Mouse (Mus musculus) left cerebral cortex, postnatal 14 days (tissue): ENCODE data around the gene Chst3. TPM values are rescaled to one million over a fixed set of nuclear protein-coding genes. Genes with fewer than 3 reads are reported as not detected.
A peak's percentile ranks its signal among the peaks of the same experiment; 100 is the strongest.
"Not testable (repeated sequence)": the region's sequence is repeated elsewhere in the genome, so short reads cannot be mapped to it uniquely, and the experiment has no call there.

Source experiments
- DNase-seq, 2 experiments: peaks; one replicate each; pipeline ENCODE4 v3.0.0; 2021 to 2022; ENCODE audit warnings: low spot score in 2 of 2, mixed read lengths in 1 of 2
- intact Hi-C: fragments of 180-260 bp; cut with DNase I; formaldehyde crosslinking; loops from one replicate; pipeline ENCODE4 v1.15.1; 2025
- total RNA-seq, 2 experiments: library from RNA; stranded (reverse); gene quantifications; 2 replicates each; pipeline ENCODE4 v1.2.3; 2021

Chst3 gene
- total RNA-seq, 2 experiments from 2014 or later, result 2.2 to 2.6 TPM

DNA sequence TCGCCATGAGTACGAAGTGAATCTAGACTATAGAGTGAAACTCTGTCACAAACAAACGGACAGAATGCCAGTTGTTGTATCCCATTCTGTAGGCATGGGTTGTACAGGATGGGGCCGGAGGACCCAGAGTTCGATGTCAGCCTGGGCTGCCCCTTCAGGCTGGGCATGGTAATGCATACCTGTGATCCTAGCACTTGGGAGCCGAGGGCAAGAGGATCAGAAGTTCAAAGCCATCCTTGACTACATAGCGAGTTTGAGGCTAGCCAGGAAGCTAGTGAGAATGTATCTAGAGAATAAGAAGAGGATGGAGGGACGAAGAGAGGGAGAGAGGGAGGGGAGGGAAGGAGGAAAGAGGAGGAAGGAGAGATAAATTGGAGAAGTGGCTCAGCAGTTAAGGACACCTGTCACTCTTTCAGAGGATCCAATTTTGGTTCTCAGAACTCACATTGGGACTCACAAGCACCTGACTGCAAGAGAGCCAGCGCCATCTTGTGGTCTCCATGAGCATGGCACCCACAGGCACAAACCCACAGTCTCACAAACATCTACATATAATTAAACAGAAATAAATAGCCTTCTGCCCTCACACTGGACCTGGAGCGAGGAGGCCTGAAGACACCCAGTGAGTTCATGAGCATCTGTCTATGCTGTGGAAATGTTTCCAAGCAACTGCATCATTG, 18.6 kb upstream of the Chst3 start:
- DNase-seq, result peak; percentile 67
- intact Hi-C loops, result loop anchor here (2.0 kb wide), 1 partner anchor 47 kb away; no protein-coding TSS in a partner anchor

- DNase-seq, intact Hi-C loops: not testable (repeated sequence)
Measured at GRCm38 (mm10) chr10:60235876-60236275, 16.8 kb upstream of the Chst3 start.

- DNase-seq, result no peak
- intact Hi-C loops, result no loop called here
Measured at GRCm38 (mm10) chr10:60234006-60234405, 14.9 kb upstream of the Chst3 start.

GRCm38 (mm10) chr10:60230321-60231088, 11.4 kb upstream of the Chst3 start:
- intact Hi-C loops, result no loop called here
- DNase-seq, result no peak

DNA sequence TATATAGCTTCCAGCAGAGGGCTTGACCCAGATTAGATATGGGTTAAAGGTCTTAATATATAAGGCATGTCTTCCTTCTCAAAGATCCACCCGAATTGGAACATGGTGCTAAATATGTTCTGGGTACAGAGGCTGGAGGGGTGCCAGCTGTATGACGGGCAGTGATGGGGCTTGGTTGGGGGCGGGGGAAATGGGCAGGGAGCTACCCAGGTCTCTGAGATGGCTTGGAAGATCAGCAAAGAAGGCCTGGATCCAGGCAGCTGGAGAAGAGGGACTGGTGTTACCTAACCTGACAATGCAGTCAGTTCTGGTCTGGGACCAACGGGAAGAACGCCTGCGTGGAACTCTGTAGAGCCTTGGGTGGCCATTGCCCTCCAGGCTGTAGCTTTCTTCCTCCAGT, 10.1 kb upstream of the Chst3 start:
- intact Hi-C loops, result no loop called here

GRCm38 (mm10) chr10:60227666-60228065, 8.6 kb upstream of the Chst3 start:
- DNase-seq, result no peak
- intact Hi-C loops, result no loop called here

More for the DNA sequence above, 10.1 kb upstream of the Chst3 start:
- no peak for DNase-seq

- intact Hi-C loops, result no loop called here
- no peak for DNase-seq
Measured at GRCm38 (mm10) chr10:60224601-60225000, 5.5 kb upstream of the Chst3 start.

DNA sequence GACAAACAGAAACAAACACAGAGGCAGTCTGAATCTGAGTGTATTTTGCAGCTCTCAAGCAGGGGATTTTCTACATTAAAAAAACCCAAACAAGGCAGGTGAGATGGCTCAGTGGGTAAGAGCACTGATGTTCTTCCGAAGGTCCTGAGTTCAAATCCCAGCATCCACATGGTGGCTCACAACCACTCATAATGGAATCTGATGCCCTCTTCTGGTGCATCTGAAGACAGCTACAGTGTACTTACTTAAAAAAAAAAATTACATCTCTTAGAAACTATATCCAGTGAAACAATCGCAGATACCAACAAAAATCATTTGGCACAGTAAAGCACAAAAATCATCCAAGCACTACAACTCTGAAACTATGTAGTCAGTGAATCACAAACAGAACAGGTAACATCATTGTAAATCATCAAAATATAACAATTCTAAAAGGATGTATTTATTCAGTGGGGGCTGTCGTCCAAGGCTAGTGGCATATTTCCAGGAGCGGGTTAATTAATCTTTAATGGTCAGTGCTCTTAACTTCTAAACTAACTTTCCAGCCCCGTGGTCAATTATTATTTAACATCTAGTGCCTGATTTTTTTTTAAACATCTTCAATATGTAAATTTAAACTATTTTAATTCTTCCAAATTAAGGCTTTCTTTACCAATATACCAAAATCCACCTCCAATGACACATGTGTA, 2.7 kb upstream of the Chst3 start:
- DNase-seq, intact Hi-C loops: not testable (repeated sequence)

DNA sequence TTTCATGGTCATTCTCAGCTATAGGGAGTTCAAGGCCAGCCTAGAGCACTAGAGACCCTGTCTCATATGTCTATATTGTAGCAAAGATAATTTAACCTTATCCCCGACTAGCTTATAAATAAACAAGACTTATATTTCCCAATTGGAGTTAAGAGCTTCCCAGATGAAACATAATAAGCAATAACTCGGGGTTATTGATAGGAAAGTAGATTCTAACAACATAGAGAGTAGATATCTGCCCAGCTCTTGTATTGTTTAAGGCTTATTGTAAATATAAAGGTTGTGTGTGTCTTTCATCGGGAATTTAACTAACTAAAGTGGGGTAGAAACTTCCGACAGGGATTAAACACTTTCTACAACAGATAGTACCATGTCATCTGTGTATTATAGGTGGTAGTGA, 1.5 kb upstream of the Chst3 start:
- DNase-seq, result no peak
- intact Hi-C loops, result no loop called here

- DNase-seq, result no peak
Measured at GRCm38 (mm10) chr10:60220042-60220523, 1.0 kb upstream of the Chst3 start.

DNA sequence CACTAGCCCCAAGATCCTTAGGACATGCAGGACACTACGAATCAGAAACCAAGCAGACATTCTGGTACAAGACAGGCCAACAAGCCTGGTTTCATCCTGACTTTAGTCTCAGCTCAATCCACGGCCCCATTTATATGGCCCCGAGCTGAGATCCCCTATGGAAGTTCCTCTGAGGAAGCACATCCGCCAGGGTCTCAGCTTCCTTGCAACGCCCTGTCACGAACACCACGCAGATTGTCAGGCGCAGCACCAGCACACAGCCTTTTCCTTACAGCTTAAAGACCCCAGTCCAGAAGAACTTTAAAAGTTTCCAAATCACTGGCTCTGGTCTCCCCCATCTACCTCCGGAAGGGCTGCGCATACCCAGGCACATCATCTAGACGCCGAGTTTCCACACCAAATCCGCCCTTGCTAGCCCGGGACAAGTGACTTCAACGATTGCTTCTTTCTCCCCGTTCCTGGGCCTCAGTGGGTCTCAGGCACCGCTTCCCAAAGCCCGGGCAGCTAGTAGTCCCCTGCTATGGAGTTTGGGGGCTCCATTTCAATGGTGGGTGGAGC, 948 bp downstream of the Chst3 start:
- intact Hi-C loops, result no loop called here
- DNase-seq, result no peak

More at GRCm38 (mm10) chr10:60220042-60220523, 1.0 kb upstream of the Chst3 start:
- intact Hi-C loops, result no loop called here

DNA sequence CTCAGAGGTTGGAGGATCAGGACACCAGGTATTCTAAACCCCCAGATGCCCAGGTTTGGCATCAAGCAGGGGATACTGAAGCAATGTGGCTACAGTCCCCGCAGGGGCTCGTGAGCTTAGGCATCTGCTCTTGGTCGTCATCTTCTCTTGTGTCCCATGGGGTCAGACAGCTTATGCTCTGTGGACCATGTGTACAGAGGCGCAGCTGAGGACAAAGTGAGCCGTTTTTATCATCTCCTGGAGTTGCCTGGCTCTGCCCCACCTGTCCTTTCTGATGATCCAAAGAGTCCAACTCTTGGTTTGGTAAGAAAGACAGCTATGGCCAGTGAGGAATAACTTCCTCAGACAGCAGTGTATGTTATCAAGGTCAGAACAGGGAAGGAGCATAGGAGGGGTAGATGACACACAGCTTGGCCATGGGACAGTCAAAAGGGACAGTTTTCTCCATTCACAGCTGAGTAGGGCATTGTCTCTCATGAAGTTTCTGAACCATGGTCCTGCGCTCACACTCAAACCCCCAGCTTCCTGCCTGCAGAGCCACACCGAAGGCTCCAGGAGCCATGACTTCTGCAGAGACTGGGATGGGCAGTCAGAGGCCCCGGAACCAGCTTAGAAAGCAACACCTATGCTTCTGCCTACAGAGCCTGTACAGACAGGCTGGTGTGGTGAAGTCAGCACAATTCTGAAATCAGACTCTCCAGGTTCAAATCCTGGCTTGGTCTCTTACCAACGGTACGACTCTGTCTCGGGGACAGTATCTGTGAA, 2.5 kb downstream of the Chst3 start:
- intact Hi-C loops, result no loop called here
- no peak for DNase-seq

DNA sequence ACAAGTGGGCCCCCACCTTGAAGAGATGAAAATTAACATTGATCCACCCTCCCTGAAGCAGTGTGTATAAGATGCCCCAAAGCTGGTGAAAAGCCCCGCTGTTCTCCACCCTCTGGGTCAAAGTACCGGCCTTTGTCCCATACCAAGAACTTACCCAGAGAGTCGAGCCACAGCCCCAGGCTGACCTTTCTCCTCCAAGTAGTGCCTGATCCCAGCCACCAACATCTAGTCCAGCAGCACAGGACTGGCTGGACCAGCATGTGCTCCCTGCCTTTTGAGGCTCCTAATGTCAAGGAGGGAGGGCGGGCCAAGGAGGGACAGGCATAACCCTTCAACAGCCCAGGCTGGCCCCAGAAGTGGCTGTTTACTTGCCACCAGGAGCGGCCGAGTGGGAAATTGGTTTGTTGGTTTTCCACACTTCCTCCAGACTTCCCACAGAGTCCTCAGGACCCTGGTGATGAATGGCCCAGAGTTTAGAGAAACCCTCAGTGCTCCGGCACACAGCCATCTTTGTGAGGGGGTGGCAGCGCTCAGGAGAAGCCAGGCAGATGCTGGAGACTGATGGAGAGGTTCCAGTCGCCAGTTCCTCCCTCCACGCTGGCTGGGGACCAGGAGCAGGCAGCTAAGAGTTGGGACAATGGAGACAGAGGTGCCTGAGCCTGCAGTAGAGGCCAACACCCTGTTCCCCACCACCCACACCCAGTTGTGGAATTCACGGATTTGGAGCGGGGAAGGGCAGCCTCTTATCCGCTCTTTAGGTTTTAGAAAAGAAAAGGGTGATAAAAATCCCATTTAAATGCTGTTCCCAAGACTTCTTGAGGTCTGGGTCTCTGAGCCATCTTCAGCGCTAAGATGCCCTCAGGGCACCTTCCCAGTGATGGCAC, 3.7 kb downstream of the Chst3 start:
- DNase-seq, result peak; percentile 49 to 63

DNA sequence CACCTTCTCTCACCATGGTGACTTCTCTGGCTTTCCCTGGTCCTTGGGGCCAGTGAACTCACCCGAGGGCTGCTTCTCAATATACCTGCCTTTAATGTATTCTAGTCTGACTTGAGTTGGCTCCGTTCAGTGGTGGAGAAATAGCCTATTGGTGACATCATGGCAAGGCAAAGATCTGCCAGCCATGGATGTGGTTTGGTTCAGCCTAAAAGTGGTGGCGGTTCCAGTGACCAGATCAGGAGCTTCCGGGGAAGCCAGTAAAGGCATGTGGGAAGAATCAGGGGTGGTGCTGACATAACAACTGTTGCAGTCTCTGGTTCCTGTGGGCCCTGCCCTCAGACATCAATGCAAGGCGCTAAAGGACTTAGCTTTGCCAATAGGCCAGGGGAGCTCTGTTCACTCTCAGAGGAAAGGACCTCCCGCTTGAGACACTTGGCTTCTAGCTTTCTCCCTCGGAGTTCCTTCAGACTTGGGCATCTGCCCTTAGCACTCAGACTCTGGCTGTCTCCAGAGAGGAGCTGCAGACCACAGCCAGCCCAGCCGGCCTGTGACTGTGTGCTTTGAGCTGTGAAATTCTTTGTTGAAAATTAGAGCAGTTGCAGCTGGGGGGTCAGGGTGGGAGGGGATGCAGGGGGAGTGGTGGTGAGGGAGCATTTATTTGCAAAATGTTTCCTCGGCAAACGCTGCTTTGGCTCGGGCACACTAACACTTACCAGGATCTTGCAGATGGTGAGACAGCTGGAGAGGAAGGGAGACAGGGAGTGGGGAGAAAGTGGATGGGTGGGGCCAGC, 6.3 kb downstream of the Chst3 start:
- intact Hi-C loops, result no loop called here
- DNase-seq, result no peak

More for the DNA sequence above, 3.7 kb downstream of the Chst3 start:
- intact Hi-C loops, result no loop called here

GRCm38 (mm10) chr10:60211501-60212005, 7.5 kb downstream of the Chst3 start:
- intact Hi-C loops, result no loop called here
- no peak for DNase-seq

DNA sequence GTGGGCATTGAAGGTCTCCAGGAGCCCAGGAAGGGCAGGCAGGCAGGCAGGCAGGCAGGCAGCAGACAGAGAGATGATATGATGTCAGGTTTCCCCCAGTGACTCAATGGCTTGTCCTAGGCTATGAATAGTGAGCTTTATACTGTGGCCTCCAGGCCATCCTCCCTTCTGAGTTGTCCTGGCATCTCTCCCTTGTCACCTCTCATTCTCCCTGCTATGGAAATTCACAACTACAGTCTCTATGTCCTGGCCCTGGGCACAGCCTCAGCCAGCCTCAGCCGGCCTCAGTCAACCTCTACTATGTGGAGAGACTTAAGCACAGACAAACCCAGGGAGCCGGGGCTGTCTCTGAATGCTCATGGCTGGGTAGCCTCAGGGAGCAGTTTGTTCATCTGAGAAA, 8.6 kb downstream of the Chst3 start:
- no peak for DNase-seq
- intact Hi-C loops, result no loop called here

- peak; percentile 72 to 76 for DNase-seq
- intact Hi-C loops, result no loop called here
Measured at GRCm38 (mm10) chr10:60209237-60209636, 9.8 kb downstream of the Chst3 start.
